ENCODE assay signal across 9 mouse cellular contexts in genomic region chr16:97293273-97293672, GRCm38 (mm10).
DNase-seq lines count a peak whose midpoint lies in the region; ATAC-seq and TF ChIP-seq lines count a peak whose summit lies in the region.
"Had no signal": no experiment of that assay in that cellular context is flagged by ENCODE, and none has a peak within 500 bp of the region (broad histone marks: within the 10 kb centered on the region; RNA-seq: fewer than 3 reads in every experiment).

No protein-coding gene starts in this region.

- peak; percentile 93 for ATAC-seq in CD4-positive, CD25-positive, alpha-beta regulatory T cell, adult 4 months
- ATAC-seq in embryonic facial prominence, embryonic 15.5 days (ENCODE audit: insufficient number of reproducible peaks, low FRiP score, low TSS enrichment, low read depth) = no peak
- ATAC-seq in heart, embryonic 13.5 days (ENCODE audit: extremely low read depth, insufficient number of reproducible peaks, low FRiP score, low TSS enrichment) = no peak
- ATAC-seq in kidney, embryonic 16.5 days (ENCODE audit: low FRiP score, low TSS enrichment) = peak; percentile 74; the same call in 1 of the 2 replicates
- ATAC-seq in stomach, embryonic 16.5 days (ENCODE audit: insufficient read depth, low FRiP score) = peak; percentile 56; the same call in 1 of the 2 replicates

- H3K9me3 ChIP-seq in embryonic facial prominence, embryonic 15.5 days (replicated peaks) = no peaks in the 10 kb centered on the region
- no peaks in the 10 kb centered on the region for H3K9me3 ChIP-seq in heart, embryonic 13.5 days
- no peaks in the 10 kb centered on the region for H3K9me3 ChIP-seq in kidney, embryonic 16.5 days (ENCODE audit: low read length)
- H3K9me3 ChIP-seq in stomach, embryonic 16.5 days (replicated peaks; ENCODE audit: control insufficient read depth, low read length) = no peaks in the 10 kb centered on the region

- H3K79me2 ChIP-seq in liver, adult 2 months (ENCODE audit: control insufficient read depth, insufficient read depth, low read length) = no peaks in the 10 kb centered on the region

- H3K9ac ChIP-seq in embryonic facial prominence, embryonic 15.5 days = no peak overlapping the region
- H3K9ac ChIP-seq in heart, embryonic 13.5 days = no peak overlapping the region
- H3K9ac ChIP-seq in kidney, embryonic 16.5 days (replicated peaks; ENCODE audit: low read length) = no peak overlapping the region; the same call in 1 of the 2 replicates
- no peak overlapping the region for H3K9ac ChIP-seq in liver, adult 2 months (ENCODE audit: low read depth, low read length)
- H3K9ac ChIP-seq in stomach, embryonic 16.5 days (ENCODE audit: low read length) = no peak overlapping the region

- no peak overlapping the region for H3K4me3 ChIP-seq in bone marrow, adult 2 months (replicated peaks; ENCODE audit: control insufficient read depth, low read depth, low read length)
- no peak overlapping the region for H3K4me3 ChIP-seq in embryonic facial prominence, embryonic 15.5 days (replicated peaks)
- H3K4me3 ChIP-seq in heart, embryonic 13.5 days = no peak overlapping the region
- H3K4me3 ChIP-seq in kidney, embryonic 16.5 days (ENCODE audit: low read length) = peak overlapping the region; percentile 15
- H3K4me3 ChIP-seq in liver, adult 2 months (ENCODE audit: insufficient read depth, low read depth, low read length) = no peak overlapping the region
- no peak overlapping the region for H3K4me3 ChIP-seq in stomach, embryonic 16.5 days (replicated peaks; ENCODE audit: low read length)
- H3K4me3 ChIP-seq: erythroblast, embryonic 14.5 days had no signal

- H3K4me1 ChIP-seq in bone marrow, adult 2 months (ENCODE audit: control insufficient read depth, insufficient read depth, low read length) = no peaks in the 10 kb centered on the region; the same call in 1 of the 2 replicates
- peaks cover 12% of the 10 kb centered on the region; the same call in 1 of the 2 replicates for H3K4me1 ChIP-seq in embryonic facial prominence, embryonic 15.5 days
- peaks cover 14% of the 10 kb centered on the region for H3K4me1 ChIP-seq in heart, embryonic 13.5 days
- peaks cover 8% of the 10 kb centered on the region; the same call in 1 of the 2 replicates for H3K4me1 ChIP-seq in kidney, embryonic 16.5 days (ENCODE audit: insufficient read depth, low read length)
- no peaks in the 10 kb centered on the region for H3K4me1 ChIP-seq in liver, adult 2 months (ENCODE audit: control insufficient read depth, insufficient read depth, low read length)
- peaks cover 3% of the 10 kb centered on the region; the same call in 1 of the 2 replicates for H3K4me1 ChIP-seq in stomach, embryonic 16.5 days (ENCODE audit: control insufficient read depth, insufficient read depth, low read length)

- H3K36me3 ChIP-seq in embryonic facial prominence, embryonic 15.5 days = no peaks in the 10 kb centered on the region
- no peaks in the 10 kb centered on the region for H3K36me3 ChIP-seq in heart, embryonic 13.5 days
- no peaks in the 10 kb centered on the region for H3K36me3 ChIP-seq in kidney, embryonic 16.5 days (ENCODE audit: insufficient read depth, low read length)
- H3K36me3 ChIP-seq in liver, adult 2 months (ENCODE audit: control insufficient read depth, insufficient read depth, low read length) = no peaks in the 10 kb centered on the region
- no peaks in the 10 kb centered on the region for H3K36me3 ChIP-seq in stomach, embryonic 16.5 days (ENCODE audit: control insufficient read depth, insufficient read depth, low read length)

- H3K27ac ChIP-seq in bone marrow, adult 2 months (ENCODE audit: control insufficient read depth, insufficient read depth, low read depth, low read length, poor library complexity) = no peak overlapping the region
- no peak overlapping the region for H3K27ac ChIP-seq in embryonic facial prominence, embryonic 15.5 days (replicated peaks)
- no peak overlapping the region for H3K27ac ChIP-seq in heart, embryonic 13.5 days (replicated peaks)
- H3K27ac ChIP-seq in kidney, embryonic 16.5 days (ENCODE audit: low read length) = no peak overlapping the region
- no peak overlapping the region for H3K27ac ChIP-seq in liver, adult 2 months (replicated peaks; ENCODE audit: insufficient read depth, low read depth, low read length)
- H3K27ac ChIP-seq in stomach, embryonic 16.5 days (ENCODE audit: low read length) = no peak overlapping the region

- no peak for TF ChIP-seq POLR2A in bone marrow, adult 2 months (IDR thresholded peaks at IDR 0.05; ENCODE audit: borderline replicate concordance, control insufficient read depth, low read depth, low read length)
- TF ChIP-seq POLR2A in liver, adult 2 months (IDR thresholded peaks at IDR 0.05; ENCODE audit: extremely low read depth, insufficient read depth, low read length) = no peak

- peak; percentile 35 for DNase-seq in liver, adult 2 months (ENCODE audit: extremely low read depth, low read depth, low spot score)
- peak; percentile 56 to 63 for DNase-seq in natural killer cell, adult 2 months (ENCODE audit: low spot score in 2 of 2)

- peak overlapping the region; percentile 10 for H3K4me2 ChIP-seq in embryonic facial prominence, embryonic 15.5 days (replicated peaks)
- peak overlapping the region; percentile 44 for H3K4me2 ChIP-seq in heart, embryonic 13.5 days
- H3K4me2 ChIP-seq in kidney, embryonic 16.5 days (replicated peaks; ENCODE audit: low read depth, low read length) = peak overlapping the region; percentile 46
- peak overlapping the region; percentile 37 for H3K4me2 ChIP-seq in stomach, embryonic 16.5 days (ENCODE audit: low read depth, low read length)

- WGBS in bone marrow, adult 2 months = 2% methylated on average over 4 of the region's 4 CpGs
- WGBS in embryonic facial prominence, embryonic 15.5 days = 2% methylated on average over 4 of the region's 4 CpGs
- 5% methylated on average over 4 of the region's 4 CpGs for WGBS in heart, embryonic 13.5 days
- WGBS in kidney, embryonic 16.5 days = 4% methylated on average over 4 of the region's 4 CpGs
- 2% methylated on average over 4 of the region's 4 CpGs for WGBS in liver, adult 2 months
- 5% methylated on average over 4 of the region's 4 CpGs for WGBS in stomach, embryonic 16.5 days

- peak; percentile 81 for TF ChIP-seq CTCF in bone marrow, adult 2 months (IDR thresholded peaks at IDR 0.05; ENCODE audit: control insufficient read depth, insufficient read depth, low read length)
- peak; percentile 85 for TF ChIP-seq CTCF in liver, adult 2 months (IDR thresholded peaks at IDR 0.05; ENCODE audit: low read depth, low read length)

- H3K27me3 ChIP-seq in embryonic facial prominence, embryonic 15.5 days = no peaks in the 10 kb centered on the region
- 0 out of 2 replicates have a peak, but pooled peaks cover 3% of the 10 kb centered on the region for H3K27me3 ChIP-seq in heart, embryonic 13.5 days (replicated peaks)
- H3K27me3 ChIP-seq in kidney, embryonic 16.5 days (ENCODE audit: insufficient read depth, low read length) = no peaks in the 10 kb centered on the region
- no peaks in the 10 kb centered on the region for H3K27me3 ChIP-seq in liver, adult 2 months (ENCODE audit: control insufficient read depth, insufficient read depth, low read length)
- no peaks in the 10 kb centered on the region for H3K27me3 ChIP-seq in stomach, embryonic 16.5 days (ENCODE audit: control insufficient read depth, insufficient read depth, low read length)

Comparison
In these comparisons a context has a peak if more than half of its experiments do, and no peak if none do; other contexts are left out.
1. ATAC-seq: peak in CD4-positive, CD25-positive, alpha-beta regulatory T cell, adult 4 months (single experiment), kidney, embryonic 16.5 days (single experiment) and stomach, embryonic 16.5 days (single experiment); none in embryonic facial prominence, embryonic 15.5 days (single experiment) and heart, embryonic 13.5 days (single experiment).
2. Peak in every context shown above with its lines, with median percentiles within 50 percentile points of each other: H3K4me2 ChIP-seq.